Mouse (Mus musculus): ENCODE measurements around the gene Jade2. TPM values are rescaled to one million over a fixed set of nuclear protein-coding genes. Genes with fewer than 3 reads are reported as not detected.

Jade2 gene
- polyA plus RNA-seq, 1 experiment: 16.7 TPM

GRCm38 (mm10) chr11:51867261-51867660 is 9.8 kb upstream of the Jade2 start:
- no peak for TF ChIP-seq GATA1 (IDR thresholded peaks at IDR 0.05; ENCODE audit: low read length)

GRCm38 (mm10) chr11:51866020-51866419 is 8.6 kb upstream of the Jade2 start:
- no peak for TF ChIP-seq GATA1 (IDR thresholded peaks at IDR 0.05; ENCODE audit: low read length)

GRCm38 (mm10) chr11:51860666-51861065 is 3.2 kb upstream of the Jade2 start:
- TF ChIP-seq GATA1 (IDR thresholded peaks at IDR 0.05; ENCODE audit: low read length): no peak

GRCm38 (mm10) chr11:51859561-51859960 is 2.1 kb upstream of the Jade2 start:
- TF ChIP-seq GATA1 (IDR thresholded peaks at IDR 0.05; ENCODE audit: low read length): no peak

- no peak for TF ChIP-seq GATA1 (IDR thresholded peaks at IDR 0.05; ENCODE audit: low read length)
These were observed 1.1 kb upstream of the Jade2 start for GRCm38 (mm10) chr11:51858528-51859051.

GRCm38 (mm10) chr11:51857818-51858527 is 520 bp upstream of the Jade2 start:
- TF ChIP-seq GATA1 (IDR thresholded peaks at IDR 0.05; ENCODE audit: low read length): no peak

GRCm38 (mm10) chr11:51856616-51857080 is 805 bp downstream of the Jade2 start:
- TF ChIP-seq GATA1 (IDR thresholded peaks at IDR 0.05; ENCODE audit: low read length): no peak

GRCm38 (mm10) chr11:51855818-51856615 is 1.4 kb downstream of the Jade2 start:
- TF ChIP-seq GATA1 (IDR thresholded peaks at IDR 0.05; ENCODE audit: low read length): no peak

GRCm38 (mm10) chr11:51854981-51855817 is 2.3 kb downstream of the Jade2 start:
- no peak for TF ChIP-seq GATA1 (IDR thresholded peaks at IDR 0.05; ENCODE audit: low read length)

- TF ChIP-seq GATA1 (IDR thresholded peaks at IDR 0.05; ENCODE audit: low read length): no peak
These were observed 4.9 kb downstream of the Jade2 start for GRCm38 (mm10) chr11:51852595-51852994.

- no peak for TF ChIP-seq GATA1 (IDR thresholded peaks at IDR 0.05; ENCODE audit: low read length)
These were observed 5.3 kb downstream of the Jade2 start for GRCm38 (mm10) chr11:51852091-51852521.

GRCm38 (mm10) chr11:51850741-51851330 is 6.6 kb downstream of the Jade2 start:
- no peak for TF ChIP-seq GATA1 (IDR thresholded peaks at IDR 0.05; ENCODE audit: low read length)

- no peak for TF ChIP-seq GATA1 (IDR thresholded peaks at IDR 0.05; ENCODE audit: low read length)
These were observed 9.1 kb downstream of the Jade2 start for GRCm38 (mm10) chr11:51848324-51848723.

- no peak for TF ChIP-seq GATA1 (IDR thresholded peaks at IDR 0.05; ENCODE audit: low read length)
These were observed 9.6 kb downstream of the Jade2 start for GRCm38 (mm10) chr11:51847902-51848301.
